Mouse (Mus musculus): ENCODE data around the gene Erich6. TPM values are rescaled to one million over a fixed set of nuclear protein-coding genes. Genes with fewer than 3 reads are reported as not detected.
"Not testable (repeated sequence)": the region's sequence is repeated elsewhere in the genome, so short reads cannot be mapped to it uniquely, and the experiment has no call there.

Erich6 gene
- polyA plus RNA-seq, 1 experiment from 2014 or later: not detected

- no peak overlapping the region for H3K4me3 ChIP-seq (ENCODE audit: inconsistent target)
- no peaks in the 10 kb centered on the region for H3K79me2 ChIP-seq (ENCODE audit: inconsistent target)
- no peak overlapping the region for H3K27ac ChIP-seq
- H3K36me3 ChIP-seq (ENCODE audit: inconsistent target): peaks cover 37% of the 10 kb centered on the region
- 89% methylated on average over 5 of the region's 5 CpGs for WGBS (ENCODE audit: missing documents)
Measured at GRCm38 (mm10) chr3:58593623-58594022, 43.4 kb downstream of the Erich6 start.

- not testable (repeated sequence) for H3K4me3 ChIP-seq (ENCODE audit: inconsistent target); H3K27ac ChIP-seq; H3K79me2 ChIP-seq (ENCODE audit: inconsistent target)
- WGBS (ENCODE audit: missing documents): 98% methylated on average over 7 of the region's 7 CpGs
- peaks cover 46% of the 10 kb centered on the region for H3K36me3 ChIP-seq (ENCODE audit: inconsistent target)
Measured at GRCm38 (mm10) chr3:58592666-58593065, 44.3 kb downstream of the Erich6 start.

- not testable (repeated sequence) for H3K27ac ChIP-seq; H3K4me3 ChIP-seq (ENCODE audit: inconsistent target)
- H3K79me2 ChIP-seq (ENCODE audit: inconsistent target): peaks cover 21% of the 10 kb centered on the region; the same call in 1 of the 2 replicates
- H3K36me3 ChIP-seq (ENCODE audit: inconsistent target): peaks cover 67% of the 10 kb centered on the region
- 100% methylated on average over 2 of the region's 4 CpGs for WGBS (ENCODE audit: missing documents)
Measured at GRCm38 (mm10) chr3:58590544-58590943, 46.5 kb downstream of the Erich6 start.

- H3K79me2 ChIP-seq (ENCODE audit: inconsistent target): peaks cover 97% of the 10 kb centered on the region
- H3K36me3 ChIP-seq (ENCODE audit: inconsistent target): peaks cover 27% of the 10 kb centered on the region
- H3K27ac ChIP-seq: no peak overlapping the region
- no peak overlapping the region for H3K4me3 ChIP-seq (ENCODE audit: inconsistent target)
- 85% methylated on average over 5 of the region's 5 CpGs for WGBS (ENCODE audit: missing documents)
Measured at GRCm38 (mm10) chr3:58582788-58583426, 54.1 kb downstream of the Erich6 start.

- Histone ChIP-seq H3K27ac (no peak overlapping the region), H3K36me3 (ENCODE audit: inconsistent target) (peaks cover 21% of the 10 kb centered on the region)
- WGBS (ENCODE audit: missing documents): 42% methylated on average over 5 of the region's 5 CpGs
Measured at GRCm38 (mm10) chr3:58582297-58582696, 54.7 kb downstream of the Erich6 start.

GRCm38 (mm10) chr3:58581530-58581929 is 55.5 kb downstream of the Erich6 start:
- Histone ChIP-seq H3K4me3 (ENCODE audit: inconsistent target) (no peak overlapping the region), H3K27ac (no peak overlapping the region), H3K79me2 (ENCODE audit: inconsistent target) (peaks cover 95% of the 10 kb centered on the region), H3K36me3 (ENCODE audit: inconsistent target) (peaks cover 14% of the 10 kb centered on the region)
- WGBS (ENCODE audit: missing documents): 62% methylated on average over 4 of the region's 4 CpGs

More at GRCm38 (mm10) chr3:58582297-58582696, 54.7 kb downstream of the Erich6 start:
- Histone ChIP-seq H3K79me2 (ENCODE audit: inconsistent target) (peaks cover 100% of the 10 kb centered on the region), H3K4me3 (ENCODE audit: inconsistent target) (no peak overlapping the region)

GRCm38 (mm10) chr3:58577506-58578050 is 59.4 kb downstream of the Erich6 start:
- peaks cover 5% of the 10 kb centered on the region; the same call in 1 of the 2 replicates for H3K36me3 ChIP-seq (ENCODE audit: inconsistent target)
- peak overlapping the region; percentile 44 for H3K27ac ChIP-seq
- H3K4me3 ChIP-seq (ENCODE audit: inconsistent target): peak overlapping the region; percentile 75
- peaks cover 55% of the 10 kb centered on the region for H3K79me2 ChIP-seq (ENCODE audit: inconsistent target)
- WGBS (ENCODE audit: missing documents): 17% methylated on average over 8 of the region's 8 CpGs

GRCm38 (mm10) chr3:58577067-58577503 is 59.9 kb downstream of the Erich6 start:
- Histone ChIP-seq H3K36me3 (ENCODE audit: inconsistent target) (peaks cover 5% of the 10 kb centered on the region; the same call in 1 of the 2 replicates), H3K4me3 (ENCODE audit: inconsistent target) (peak overlapping the region; percentile 75), H3K27ac (peak overlapping the region; percentile 44), H3K79me2 (ENCODE audit: inconsistent target) (peaks cover 50% of the 10 kb centered on the region)
- WGBS (ENCODE audit: missing documents): under 1% methylated on average over 36 of the region's 36 CpGs

- peak within 1 kb of the TSS; percentile 44 for H3K27ac ChIP-seq
- WGBS (ENCODE audit: missing documents): 2% methylated on average over 54 of the region's 59 CpGs
- H3K4me3 ChIP-seq (ENCODE audit: inconsistent target): peak within 1 kb of the TSS; percentile 75
Measured at GRCm38 (mm10) chr3:58576137-58577066, 60.6 kb downstream of the Erich6 start, which contains the start of gene Selenot. Gene Selenot, plus strand, starts transcription at chr3:58576636.

GRCm38 (mm10) chr3:58570821-58571220 is 66.2 kb downstream of the Erich6 start:
- Histone ChIP-seq H3K27ac (no peak overlapping the region), H3K79me2 (ENCODE audit: inconsistent target) (no peaks in the 10 kb centered on the region), H3K36me3 (ENCODE audit: inconsistent target) (no peaks in the 10 kb centered on the region), H3K4me3 (ENCODE audit: inconsistent target) (no peak overlapping the region)
- WGBS (ENCODE audit: missing documents): 100% methylated on average over 3 of the region's 3 CpGs

More at GRCm38 (mm10) chr3:58576137-58577066, 60.6 kb downstream of the Erich6 start, which contains the start of gene Selenot:
- H3K36me3 ChIP-seq (ENCODE audit: inconsistent target): peaks cover 5% of the 10 kb centered on the region; the same call in 1 of the 2 replicates
- H3K79me2 ChIP-seq (ENCODE audit: inconsistent target): peaks cover 44% of the 10 kb centered on the region

Other genes starting within 250 kb of the Erich6 start
- 9.6 to 15.9 TPM (median 10.7 TPM) in 3 replicates for gene Tsc22d2, start 222.5 kb downstream of the Erich6 start, polyA plus RNA-seq (2018)
- 43.6 to 76.2 TPM (median 51.3 TPM) in 3 replicates for gene Eif2a, start 111.4 kb downstream of the Erich6 start, polyA plus RNA-seq (2018)
- gene Serp1, start 111.3 kb downstream of the Erich6 start, polyA plus RNA-seq (2018): 104 to 207 TPM (median 148 TPM) in 3 replicates
- 154 to 176 TPM (median 162 TPM) in 3 replicates for gene Selenot, start 60.6 kb downstream of the Erich6 start, polyA plus RNA-seq (2018)
- 3.3 to 6.7 TPM (median 6.2 TPM) in 3 replicates for gene Siah2, start 55.2 kb upstream of the Erich6 start, polyA plus RNA-seq (2018)
- not detected in 3 replicates for gene Mindy4b-ps, start 185.1 kb upstream of the Erich6 start, polyA plus RNA-seq (2018)
- not detected in 3 replicates for gene Clrn1, start 248.1 kb upstream of the Erich6 start, polyA plus RNA-seq (2018)